Mouse (Mus musculus) thymus, postnatal 0 days (tissue): ENCODE data around the gene Slit2. TPM values are rescaled to one million over a fixed set of nuclear protein-coding genes. Genes with fewer than 3 reads are reported as not detected.
A peak's percentile ranks its signal among the peaks of the same experiment; 100 is the strongest.

ENCODE experiments used
- microRNA-seq: library from miRNA; unstranded; fragments of <30 nt; microRNA quantifications from one replicate; pipeline ENCODE4, GENCODE M21; 2016; ENCODE audit warnings: borderline number of aligned reads
- polyA plus RNA-seq: library from polyadenylated mRNA; unstranded; fragments of >200 nt; fragmentation: Nextera tagmentation; extraction: Ambion mirVana; gene quantifications from 2 replicates; pipeline ENCODE4 v1.2.1, GENCODE M21; 2015

Gene Slit2
- polyA plus RNA-seq, 1 experiment from 2014 or later, result 1.1 TPM

Small RNA genes lying within 50 kb of the gene (microRNA-seq; reads per million reads assigned to microRNA genes)
- 5.0 reads per million, percentile 5 among the genes with 10 or more reads in this experiment for gene Mir218-1
